Mouse (Mus musculus) kidney, postnatal 36 days (tissue): ENCODE results near the gene Rab34.
"Not testable (repeated sequence)": the region's sequence is repeated elsewhere in the genome, so short reads cannot be mapped to it uniquely, and the experiment has no call there.

Experiments used
- DNase-seq, 2 experiments: peaks; one replicate each; pipeline ENCODE4 v3.0.0; 2021 to 2022; ENCODE audit warnings: mixed read lengths in 2 of 2

Rab34 gene

GRCm38 (mm10) chr11:78182450-78182849, 5.8 kb upstream of the Rab34 start:
- DNase-seq: no peak

DNA sequence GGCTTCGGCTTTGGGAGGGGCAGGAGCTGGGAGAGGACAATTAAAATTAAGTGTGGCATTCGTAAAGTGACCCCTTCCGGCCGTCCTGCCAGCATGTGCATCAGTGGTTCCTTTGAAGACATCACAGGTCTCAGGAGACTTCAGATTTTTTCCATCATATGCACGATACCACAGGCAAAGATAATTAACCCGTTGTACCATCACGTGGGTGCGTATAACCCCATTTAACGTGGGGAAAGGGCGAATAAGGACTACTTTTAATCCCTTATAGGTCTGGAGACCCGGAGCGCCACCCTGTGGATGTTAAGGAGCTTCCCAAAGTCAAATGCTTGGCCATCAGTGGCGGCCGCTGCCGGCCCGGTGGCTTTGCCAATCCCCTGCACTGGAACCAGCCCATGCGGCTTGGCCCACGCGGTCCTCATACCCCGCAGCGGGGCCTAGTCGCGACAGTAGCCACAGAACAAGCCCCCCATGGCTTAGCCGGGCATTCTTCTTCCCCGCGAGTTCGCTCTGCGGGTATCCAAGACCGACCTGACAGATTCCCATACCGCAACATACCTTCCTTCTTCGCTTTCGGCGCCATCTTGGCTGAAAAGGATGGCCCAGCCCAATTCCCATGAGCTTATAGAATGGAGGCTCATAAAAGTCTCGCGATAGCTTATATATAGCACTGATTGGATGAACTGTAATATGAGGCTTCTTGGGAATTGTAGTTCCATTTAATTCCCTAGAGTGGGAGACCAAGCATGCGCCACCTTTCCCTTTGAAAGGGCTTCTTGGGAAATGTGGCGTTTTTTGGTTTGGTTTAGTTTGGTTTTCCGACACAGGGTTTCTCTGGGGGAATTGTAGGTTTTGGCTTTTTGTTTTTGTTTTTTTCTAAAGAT, 5.0 kb upstream of the Rab34 start, which contains the start of gene Rpl23a:
TSS of gene Rpl23a (minus strand) at position 624 of the 884 bp plus-strand sequence.
- peak; percentile 78 to 91 for DNase-seq

DNA sequence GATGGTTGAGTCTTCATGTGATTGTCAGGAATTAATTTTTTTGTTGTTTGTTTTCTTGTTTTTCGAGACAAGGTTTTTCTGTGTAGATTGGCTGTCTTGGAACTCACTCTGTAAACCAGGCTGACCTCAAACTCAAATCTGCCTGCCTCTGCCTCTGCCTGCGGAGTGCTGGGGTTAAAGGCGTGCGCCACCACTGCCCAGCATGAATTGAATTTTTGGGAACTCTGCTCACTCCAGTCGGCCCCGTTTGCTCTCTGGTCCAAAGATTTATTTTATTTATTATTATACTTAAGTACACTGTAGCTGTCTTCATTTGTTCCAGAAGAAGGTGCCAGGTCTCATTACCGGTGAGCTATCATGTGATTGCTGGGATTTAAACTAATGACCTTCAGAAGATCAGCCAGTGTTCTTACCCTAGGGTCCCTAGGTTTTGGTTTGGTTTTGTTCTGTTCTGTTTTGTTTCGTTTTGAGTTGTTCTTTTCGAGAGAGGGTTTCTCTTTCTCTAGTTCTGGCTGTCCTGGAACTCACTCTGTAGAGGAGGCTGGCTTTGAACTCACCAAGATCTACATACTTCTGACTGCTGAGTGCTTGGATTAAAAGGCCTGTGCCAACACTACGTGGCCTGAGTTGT, 4.2 kb upstream of the Rab34 start:
- no peak for DNase-seq

GRCm38 (mm10) chr11:78184702-78185101, 3.5 kb upstream of the Rab34 start:
- not testable (repeated sequence) for DNase-seq

GRCm38 (mm10) chr11:78189234-78190040, 1.2 kb downstream of the Rab34 start:
- DNase-seq: peak; percentile 75 to 84

DNA sequence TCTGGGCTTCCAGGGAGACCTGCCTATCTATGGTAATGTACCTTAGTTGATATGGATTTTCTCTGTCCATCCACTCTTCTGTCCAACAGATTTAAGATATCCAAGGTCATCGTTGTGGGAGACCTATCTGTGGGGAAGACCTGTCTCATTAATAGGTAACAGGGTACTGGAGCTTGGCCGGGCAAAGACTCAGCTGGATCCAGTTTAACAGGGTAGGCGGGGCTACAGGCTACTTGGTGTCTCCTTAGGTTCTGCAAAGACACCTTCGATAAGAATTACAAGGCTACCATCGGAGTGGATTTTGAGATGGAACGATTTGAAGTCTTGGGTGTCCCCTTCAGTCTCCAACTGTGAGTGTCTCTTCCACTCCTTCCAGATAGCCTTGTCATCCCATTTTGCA, 1.8 kb downstream of the Rab34 start:
- DNase-seq: peak; percentile 82 to 90

DNA sequence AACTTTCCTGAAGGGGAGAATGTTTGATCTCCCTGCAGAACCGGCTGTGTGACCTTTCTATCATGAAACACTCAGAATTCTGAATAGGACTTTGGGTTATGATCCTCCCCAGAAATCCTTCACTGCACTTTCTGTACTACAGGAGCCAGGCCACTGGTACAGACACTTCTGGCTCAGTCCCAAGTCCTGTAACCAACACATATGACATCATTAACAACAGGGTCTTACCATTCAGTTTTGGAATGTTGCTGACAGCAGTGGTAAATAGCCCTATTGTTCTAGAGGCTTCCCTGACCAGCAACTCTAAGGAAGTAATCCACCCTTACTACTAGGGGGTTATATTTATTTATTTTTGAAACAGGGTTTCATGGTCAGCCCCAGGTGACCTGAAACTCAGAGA, 4.9 kb downstream of the Rab34 start, which contains the start of gene Proca1:
TSS of gene Proca1 (plus strand) at position 280 of the 400 bp plus-strand sequence.
- no peak for DNase-seq

- peak; percentile 79 to 90 for DNase-seq
These were observed 6.3 kb downstream of the Rab34 start for GRCm38 (mm10) chr11:78194411-78195100.

DNA sequence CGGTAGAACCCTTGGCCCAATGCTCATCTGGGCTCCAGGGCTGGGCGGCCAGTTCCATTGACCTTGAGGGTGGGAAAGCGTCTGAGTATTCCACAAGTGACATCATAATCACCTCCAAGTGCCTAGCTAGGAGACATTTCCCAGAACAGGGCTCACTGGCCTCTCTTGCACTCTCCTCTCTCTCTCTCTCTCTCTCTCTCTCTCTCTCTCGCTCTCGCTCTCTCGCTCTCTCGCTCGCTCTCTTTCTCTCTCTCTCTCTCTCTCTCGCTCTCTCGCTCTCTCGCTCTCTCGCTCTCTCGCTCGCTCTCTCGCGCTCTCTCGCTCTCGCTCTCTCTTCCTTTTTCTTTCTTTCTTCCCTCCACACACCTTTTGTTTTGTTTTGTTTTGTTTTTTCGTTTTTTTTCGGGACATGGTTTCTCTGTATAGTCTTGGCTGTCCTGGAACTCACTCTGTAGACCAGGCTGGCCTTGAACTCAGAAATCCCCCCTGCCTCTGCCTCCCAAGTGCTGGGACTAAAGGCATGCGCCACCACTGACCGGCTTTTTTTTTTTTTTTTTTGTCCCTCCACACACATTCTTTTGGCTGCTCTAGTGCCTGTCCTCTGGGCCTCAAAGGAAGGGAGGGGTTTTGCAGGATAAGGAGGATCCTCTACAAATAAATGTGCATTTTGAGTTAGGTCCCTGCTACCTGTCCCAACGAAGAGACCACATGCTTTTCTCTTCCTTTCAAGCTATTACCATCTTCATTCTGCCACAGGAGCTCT, 7.1 kb downstream of the Rab34 start:
- DNase-seq: no peak

DNA sequence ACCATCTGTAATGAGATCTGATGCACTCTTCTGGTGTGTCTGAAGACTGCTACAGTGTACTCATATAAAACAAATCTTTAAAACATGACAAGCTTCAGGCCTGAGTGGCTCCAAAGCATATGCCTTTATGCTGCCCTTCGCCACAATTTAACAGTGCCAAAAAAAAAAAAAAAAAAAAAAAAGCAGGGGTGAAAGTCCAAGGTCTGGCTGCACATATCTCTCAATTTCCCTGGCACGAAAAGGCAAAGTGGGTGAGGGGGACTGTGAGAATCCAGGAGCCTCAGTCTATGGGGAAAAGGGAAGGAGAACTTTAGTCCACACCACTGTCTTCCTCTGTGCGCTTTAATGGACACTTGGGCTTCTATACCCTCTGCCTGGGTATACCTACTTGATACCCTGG, 14.1 kb downstream of the Rab34 start:
- peak; percentile 38 to 40 for DNase-seq

GRCm38 (mm10) chr11:78204287-78204686, 16.1 kb downstream of the Rab34 start:
- no peak for DNase-seq

DNA sequence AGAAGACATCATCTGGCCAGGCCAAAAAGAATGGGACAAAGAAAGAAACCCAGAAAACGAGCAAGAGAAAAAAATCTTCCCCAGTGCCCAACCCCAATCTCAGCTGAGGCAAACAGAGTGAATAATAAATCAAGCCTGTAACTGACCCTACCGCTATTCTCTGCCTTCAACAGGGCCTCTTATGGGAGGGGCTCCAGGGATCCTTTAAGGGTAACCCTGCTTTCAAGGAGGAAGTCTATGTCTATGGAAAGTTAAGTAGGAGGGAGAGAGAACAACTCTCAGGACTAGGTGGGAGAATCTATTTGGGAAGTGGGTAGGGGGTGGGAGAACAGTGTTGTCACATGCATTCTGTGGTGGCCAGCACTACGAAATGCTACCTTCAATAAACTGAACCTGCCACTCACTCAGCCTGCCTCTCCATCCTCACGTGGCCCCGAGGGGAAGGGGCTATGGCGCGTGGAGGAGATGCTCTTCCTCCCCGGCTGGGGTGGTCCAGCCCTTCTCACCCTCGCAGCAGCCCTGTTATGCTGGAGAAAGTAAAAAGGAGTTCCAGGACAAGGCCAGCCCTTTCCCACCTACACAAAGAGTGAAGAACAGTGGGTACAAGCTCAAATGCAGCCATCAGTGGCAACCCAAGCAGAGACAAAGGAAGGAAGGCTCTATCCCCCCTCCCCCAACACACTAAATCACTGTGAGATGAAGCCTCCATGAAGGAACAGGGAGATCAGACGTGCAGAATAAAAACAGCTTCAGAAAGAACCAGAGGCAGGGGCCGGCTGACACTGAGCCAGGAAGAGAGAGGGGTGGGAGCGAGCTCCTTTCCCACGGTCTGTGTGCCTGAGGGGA, 17.4 kb downstream of the Rab34 start:
- no peak for DNase-seq

DNA sequence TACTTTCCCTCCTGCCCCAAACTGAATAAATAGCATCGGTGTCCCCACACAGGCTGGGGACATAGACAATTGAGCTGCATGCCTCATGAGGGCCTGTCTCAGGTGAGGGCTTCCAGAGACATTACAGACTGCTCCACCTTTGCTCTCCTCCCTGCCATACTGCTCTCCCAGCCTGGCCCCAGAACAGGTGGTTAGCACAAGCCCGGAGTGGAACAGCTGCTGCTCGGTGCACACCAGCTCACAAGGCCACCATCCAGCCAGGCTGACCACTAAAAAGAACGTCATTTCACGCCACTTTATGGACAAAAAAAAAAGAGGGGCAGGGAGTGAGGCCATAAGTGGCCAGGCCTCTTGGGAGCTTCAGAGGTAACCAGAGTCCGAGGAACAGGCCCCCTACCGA, 19.0 kb downstream of the Rab34 start:
- no peak for DNase-seq

DNA sequence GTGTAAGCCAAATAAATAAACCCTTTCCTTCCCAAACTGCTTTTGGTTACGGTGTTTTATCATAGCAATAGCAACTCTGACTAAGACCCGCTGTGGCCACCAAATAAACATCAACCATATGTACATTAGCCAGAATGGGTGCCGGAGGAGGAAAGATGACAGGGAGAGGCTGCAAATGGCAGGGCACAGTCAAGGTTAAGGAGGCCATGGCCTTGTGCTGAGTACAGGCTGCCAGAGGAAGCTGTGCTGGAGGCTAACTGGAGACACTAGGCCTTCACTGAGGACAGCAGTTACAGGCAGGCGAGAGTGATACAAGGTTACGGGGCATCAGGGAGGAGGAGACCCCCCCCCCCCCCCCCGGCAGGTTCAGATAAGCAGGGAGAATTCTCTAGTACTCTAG, 21.7 kb downstream of the Rab34 start:
- DNase-seq: peak in 1 of 2 experiments; percentile 25

DNA sequence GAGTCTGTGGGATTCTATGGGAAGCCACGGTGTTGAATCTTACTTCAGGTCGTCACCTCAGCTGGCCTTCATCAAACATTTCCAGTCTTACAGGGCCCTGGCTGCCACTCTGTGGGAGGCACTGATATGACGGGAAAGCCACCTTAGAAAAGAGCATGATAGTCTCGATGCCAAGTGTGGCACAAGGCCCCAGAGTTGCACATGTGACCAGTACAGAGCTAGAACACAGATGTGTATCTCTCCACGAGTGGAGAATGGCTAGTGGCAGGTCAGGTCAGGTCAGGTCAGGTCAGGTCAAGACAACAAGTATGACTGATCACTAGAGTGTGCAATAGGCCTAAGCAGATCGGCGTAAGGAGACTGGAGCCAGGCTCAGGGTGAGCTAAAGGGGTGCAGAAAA, 22.4 kb downstream of the Rab34 start:
- DNase-seq: no peak

DNA sequence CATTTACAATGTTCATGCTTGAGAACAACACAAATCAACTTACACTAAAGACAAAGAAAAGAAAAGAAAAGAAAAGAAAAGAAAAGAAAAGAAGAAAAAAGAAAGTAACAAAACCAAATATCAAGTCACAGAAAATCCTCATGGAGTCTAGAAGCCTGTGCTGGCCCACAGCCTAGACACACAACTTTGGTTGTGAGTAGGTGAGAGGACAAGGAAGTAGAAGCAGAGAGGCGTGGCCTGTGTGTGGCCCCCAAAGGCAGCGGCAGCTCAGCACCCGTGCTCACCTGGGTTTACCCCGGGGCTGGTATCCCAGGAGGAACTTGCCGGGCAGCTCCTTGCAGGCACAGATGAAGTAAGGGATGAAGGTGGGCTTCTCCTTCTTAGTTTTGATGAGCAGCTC, 23.3 kb downstream of the Rab34 start:
- no peak for DNase-seq

GRCm38 (mm10) chr11:78213086-78213817, 25.0 kb downstream of the Rab34 start:
- DNase-seq: no peak

DNA sequence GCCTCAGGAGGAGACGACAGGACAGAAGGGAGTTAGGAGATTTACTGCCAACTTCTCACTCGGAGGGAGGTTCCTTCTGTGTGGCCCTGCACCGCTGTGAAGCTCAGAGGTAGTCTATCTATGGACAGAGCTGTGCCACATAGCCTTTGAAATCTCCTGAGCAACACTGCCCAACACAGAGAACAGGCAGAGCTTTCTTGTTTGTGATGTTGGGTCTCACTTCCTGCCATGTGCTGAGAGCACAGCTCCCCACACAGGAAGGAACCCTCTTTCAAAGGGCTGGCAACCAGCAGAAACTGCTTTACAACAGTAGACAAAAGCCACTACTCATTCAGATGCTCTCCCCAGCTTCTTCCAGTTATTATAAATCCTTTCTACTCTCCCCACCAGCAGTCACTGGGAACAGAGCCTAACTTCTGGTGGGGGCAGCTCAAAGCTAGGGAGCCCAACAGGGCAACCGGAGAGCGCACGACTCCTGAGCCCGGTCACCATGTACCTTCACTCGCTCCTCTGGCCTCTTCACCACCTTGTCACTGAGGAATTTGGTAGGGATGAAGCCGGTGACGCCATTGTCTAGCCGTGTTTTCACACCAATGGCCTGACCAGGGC, 27.6 kb downstream of the Rab34 start:
- DNase-seq: no peak

DNA sequence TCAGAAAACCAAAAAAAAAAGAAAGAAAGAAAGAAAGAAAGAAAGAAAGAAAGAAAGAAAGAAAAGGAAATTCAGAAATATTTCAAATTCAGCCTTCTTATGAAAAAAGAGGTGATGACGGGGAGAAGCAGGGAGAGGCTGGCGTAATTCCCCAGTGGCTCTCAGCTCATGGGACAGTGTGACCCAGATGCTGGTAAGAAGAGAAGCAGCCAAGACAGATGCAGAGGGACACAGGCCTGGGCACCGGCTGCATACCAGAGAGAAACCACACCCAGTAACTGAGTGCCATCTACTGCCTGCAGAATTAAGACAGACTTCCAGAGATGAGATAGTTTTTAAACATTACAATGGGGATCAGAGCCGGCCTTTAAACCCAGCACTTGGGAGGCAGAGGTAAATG, 35.4 kb downstream of the Rab34 start:
- DNase-seq: no peak

GRCm38 (mm10) chr11:78231518-78231917, 43.3 kb downstream of the Rab34 start:
- no peak for DNase-seq
